Mouse (Mus musculus) forebrain, embryonic 10.5 days (tissue): Measurements from ENCODE around the gene Ibtk. TPM values are rescaled to one million over a fixed set of nuclear protein-coding genes. Genes with fewer than 3 reads are reported as not detected.

ENCODE experiments used
- DNase-seq: peaks from one replicate; pipeline ENCODE4 v3.0.0-alpha.2; 2017; ENCODE audit warnings: low spot score; ENCODE audit errors: extremely low spot score
- H3K27ac ChIP-seq: fragments of 300-500 bp; sonication (generic); 2 replicates; pipeline ENCODE4 v1.5.1; 2016; ENCODE audit warnings: mild to moderate bottlenecking
- H3K27me3 ChIP-seq: fragments of 300-500 bp; sonication (generic); 2 replicates; pipeline ENCODE4 v1.6.1; 2016; ENCODE audit warnings: mild to moderate bottlenecking; ENCODE audit not compliant: poor library complexity, severe bottlenecking
- H3K36me3 ChIP-seq: fragments of 300-500 bp; sonication (generic); replicated peaks from 2 replicates; pipeline ENCODE4 v1.6.1; 2016; ENCODE audit warnings: mild to moderate bottlenecking, moderate library complexity
- H3K4me1 ChIP-seq: fragments of 300-500 bp; sonication (generic); 2 replicates; pipeline ENCODE4 v1.6.1; 2016
- H3K4me3 ChIP-seq: fragments of 300-500 bp; sonication (generic); 2 replicates; pipeline ENCODE4 v1.5.1; 2016; ENCODE audit warnings: mild to moderate bottlenecking, moderate library complexity
- H3K9me3 ChIP-seq: fragments of 300-500 bp; sonication (generic); 2 replicates; pipeline ENCODE4 v1.6.1; 2016; ENCODE audit warnings: mild to moderate bottlenecking, moderate library complexity
- WGBS: fragments of 180-500 bp; shearing (Covaris S2); methylation state at CpG from one replicate; pipeline ENCODE4 v1.1.7; 2016; 5-methylcytosine and 5-hydroxymethylcytosine counted together
- polyA plus RNA-seq: library from polyadenylated mRNA; unstranded; fragments of >200 nt; fragmentation: Nextera tagmentation; extraction: Ambion mirVana; gene quantifications from 2 replicates; pipeline ENCODE4 v1.2.1, GENCODE M21; 2016

Ibtk gene
- polyA plus RNA-seq, 1 experiment from 2014 or later, result 35.5 TPM

GRCm38 (mm10) chr9:85748204-85749141, 661 bp downstream of the Ibtk start:
- Histone ChIP-seq H3K36me3 (peaks cover 13% of the 10 kb centered on the region), H3K27ac (peak overlapping the region; percentile 100), H3K27me3 (no peaks in the 10 kb centered on the region), H3K4me3 (peak overlapping the region; percentile 95), H3K9me3 (no peaks in the 10 kb centered on the region), H3K4me1 (peaks cover 18% of the 10 kb centered on the region)
- 2% methylated on average over 43 of the region's 43 CpGs for WGBS
- DNase-seq, result peak; percentile 82

- Histone ChIP-seq H3K36me3 (peaks cover 39% of the 10 kb centered on the region), H3K9me3 (no peaks in the 10 kb centered on the region), H3K4me1 (peaks cover 18% of the 10 kb centered on the region), H3K27me3 (no peaks in the 10 kb centered on the region), H3K4me3 (no peak overlapping the region), H3K27ac (no peak overlapping the region)
- 93% methylated on average over 2 of the region's 2 CpGs for WGBS
- no peak for DNase-seq
Observed at GRCm38 (mm10) chr9:85745566-85745965, 3.6 kb downstream of the Ibtk start.

- Histone ChIP-seq H3K27me3 (no peaks in the 10 kb centered on the region), H3K9me3 (no peaks in the 10 kb centered on the region), H3K4me3 (no peak overlapping the region), H3K36me3 (peaks cover 60% of the 10 kb centered on the region), H3K27ac (no peak overlapping the region), H3K4me1 (peaks cover 6% of the 10 kb centered on the region)
- 91% methylated on average over 11 of the region's 11 CpGs for WGBS
- DNase-seq, result no peak
Observed at GRCm38 (mm10) chr9:85743358-85743757, 5.8 kb downstream of the Ibtk start.

GRCm38 (mm10) chr9:85742107-85742506, 7.0 kb downstream of the Ibtk start:
- Histone ChIP-seq H3K27me3 (no peaks in the 10 kb centered on the region), H3K4me1 (no peaks in the 10 kb centered on the region), H3K4me3 (no peak overlapping the region), H3K9me3 (no peaks in the 10 kb centered on the region), H3K36me3 (peaks cover 73% of the 10 kb centered on the region), H3K27ac (no peak overlapping the region)
- DNase-seq, result no peak
- 90% methylated on average over 4 of the region's 4 CpGs for WGBS

GRCm38 (mm10) chr9:85739279-85739678, 9.9 kb downstream of the Ibtk start:
- no peak overlapping the region for H3K27ac ChIP-seq
- H3K4me3 ChIP-seq, result no peak overlapping the region
- no peak for DNase-seq
- WGBS, result 86% methylated on average over 4 of the region's 4 CpGs
- no peaks in the 10 kb centered on the region for H3K27me3 ChIP-seq
- H3K36me3 ChIP-seq, result peaks cover 88% of the 10 kb centered on the region
- H3K9me3 ChIP-seq, result no peaks in the 10 kb centered on the region
- H3K4me1 ChIP-seq, result no peaks in the 10 kb centered on the region

- Histone ChIP-seq H3K36me3 (peaks cover 97% of the 10 kb centered on the region), H3K4me1 (no peaks in the 10 kb centered on the region), H3K27ac (no peak overlapping the region), H3K4me3 (no peak overlapping the region), H3K9me3 (no peaks in the 10 kb centered on the region), H3K27me3 (no peaks in the 10 kb centered on the region)
- no peak for DNase-seq
- WGBS, result 96% methylated on average over 4 of the region's 4 CpGs
Observed at GRCm38 (mm10) chr9:85734821-85735220, 14.3 kb downstream of the Ibtk start.

GRCm38 (mm10) chr9:85724078-85724477, 25.1 kb downstream of the Ibtk start:
- WGBS, result 95% methylated on average over 9 of the region's 9 CpGs
- no peak overlapping the region for H3K27ac ChIP-seq
- no peaks in the 10 kb centered on the region for H3K4me1 ChIP-seq
- H3K4me3 ChIP-seq, result no peak overlapping the region
- no peaks in the 10 kb centered on the region for H3K27me3 ChIP-seq
- peaks cover 97% of the 10 kb centered on the region for H3K36me3 ChIP-seq
- no peaks in the 10 kb centered on the region for H3K9me3 ChIP-seq
- DNase-seq, result no peak

GRCm38 (mm10) chr9:85717336-85717735, 31.8 kb downstream of the Ibtk start:
- Histone ChIP-seq H3K4me1 (no peaks in the 10 kb centered on the region), H3K27ac (no peak overlapping the region), H3K4me3 (no peak overlapping the region), H3K9me3 (no peaks in the 10 kb centered on the region), H3K36me3 (peaks cover 98% of the 10 kb centered on the region), H3K27me3 (no peaks in the 10 kb centered on the region)
- no peak for DNase-seq
- WGBS, result 91% methylated on average over 7 of the region's 7 CpGs

- DNase-seq, result no peak
- Histone ChIP-seq H3K27me3 (no peaks in the 10 kb centered on the region), H3K4me1 (no peaks in the 10 kb centered on the region), H3K4me3 (no peak overlapping the region), H3K27ac (no peak overlapping the region), H3K9me3 (no peaks in the 10 kb centered on the region), H3K36me3 (peaks cover 97% of the 10 kb centered on the region)
- 93% methylated on average over 6 of the region's 6 CpGs for WGBS
Observed at GRCm38 (mm10) chr9:85707302-85707701, 41.8 kb downstream of the Ibtk start.

- 91% methylated on average over 5 of the region's 5 CpGs for WGBS
- DNase-seq, result no peak
- Histone ChIP-seq H3K27ac (no peak overlapping the region), H3K27me3 (no peaks in the 10 kb centered on the region), H3K4me3 (no peak overlapping the region), H3K4me1 (peaks cover 5% of the 10 kb centered on the region), H3K36me3 (peaks cover 77% of the 10 kb centered on the region), H3K9me3 (no peaks in the 10 kb centered on the region)
Observed at GRCm38 (mm10) chr9:85701981-85702380, 47.2 kb downstream of the Ibtk start.

- no peak for DNase-seq
- H3K4me1 ChIP-seq, result peaks cover 5% of the 10 kb centered on the region
- no peaks in the 10 kb centered on the region for H3K9me3 ChIP-seq
- WGBS, result 99% methylated on average over 3 of the region's 3 CpGs
- peaks cover 54% of the 10 kb centered on the region for H3K36me3 ChIP-seq
- no peak overlapping the region for H3K4me3 ChIP-seq
- no peaks in the 10 kb centered on the region for H3K27me3 ChIP-seq
- no peak overlapping the region for H3K27ac ChIP-seq
Observed at GRCm38 (mm10) chr9:85695606-85696005, 53.5 kb downstream of the Ibtk start.

- no peaks in the 10 kb centered on the region for H3K9me3 ChIP-seq
- peaks cover 66% of the 10 kb centered on the region for H3K36me3 ChIP-seq
- H3K27ac ChIP-seq, result no peak overlapping the region
- 83% methylated on average over 6 of the region's 6 CpGs for WGBS
- H3K4me1 ChIP-seq, result peaks cover 5% of the 10 kb centered on the region
- no peak overlapping the region for H3K4me3 ChIP-seq
- no peaks in the 10 kb centered on the region for H3K27me3 ChIP-seq
- DNase-seq, result no peak
Observed at GRCm38 (mm10) chr9:85693231-85694116, 55.7 kb downstream of the Ibtk start.

GRCm38 (mm10) chr9:85685010-85685409, 64.1 kb downstream of the Ibtk start:
- Histone ChIP-seq H3K4me3 (no peak overlapping the region), H3K36me3 (peaks cover 50% of the 10 kb centered on the region), H3K27me3 (no peaks in the 10 kb centered on the region), H3K9me3 (peaks cover 5% of the 10 kb centered on the region; the same call in 1 of the 2 replicates), H3K4me1 (no peaks in the 10 kb centered on the region), H3K27ac (no peak overlapping the region)
- no peak for DNase-seq
- 91% methylated on average over 6 of the region's 6 CpGs for WGBS
